Mouse (Mus musculus): ENCODE data around the gene Igfbp7. TPM values are rescaled to one million over a fixed set of nuclear protein-coding genes. Genes with fewer than 3 reads are reported as not detected.
"Not testable (repeated sequence)": the region's sequence is repeated elsewhere in the genome, so short reads cannot be mapped to it uniquely, and the experiment has no call there.

Gene Igfbp7
- polyA plus RNA-seq, 1 experiment from 2014 or later, result 10.4 TPM

GRCm38 (mm10) chr5:77430471-77430870 lies 22.6 kb upstream of the Igfbp7 start:
- no peaks in the 10 kb centered on the region for H3K36me3 ChIP-seq
- H3K4me1 ChIP-seq, result no peaks in the 10 kb centered on the region
- no peak for DNase-seq (ENCODE audit: low spot score)
- no peaks in the 10 kb centered on the region for H3K27me3 ChIP-seq (ENCODE audit: low read depth, poor library complexity, severe bottlenecking)
- no peaks in the 10 kb centered on the region for H3K9me3 ChIP-seq (replicated peaks)
- no peak overlapping the region for H3K4me3 ChIP-seq
- no peak overlapping the region for H3K27ac ChIP-seq (replicated peaks)
- 90% methylated on average over 11 of the region's 11 CpGs for WGBS

- no peaks in the 10 kb centered on the region for H3K4me1 ChIP-seq
- 95% methylated on average over 4 of the region's 4 CpGs for WGBS
- no peaks in the 10 kb centered on the region for H3K9me3 ChIP-seq (replicated peaks)
- no peak overlapping the region for H3K4me3 ChIP-seq
- no peak overlapping the region for H3K27ac ChIP-seq (replicated peaks)
- no peaks in the 10 kb centered on the region for H3K36me3 ChIP-seq
- H3K27me3 ChIP-seq (ENCODE audit: low read depth, poor library complexity, severe bottlenecking), result no peaks in the 10 kb centered on the region
- DNase-seq (ENCODE audit: low spot score), result no peak
These were observed 22.2 kb upstream of the Igfbp7 start for GRCm38 (mm10) chr5:77430049-77430448.

GRCm38 (mm10) chr5:77428526-77428925 lies 20.7 kb upstream of the Igfbp7 start:
- no peaks in the 10 kb centered on the region for H3K27me3 ChIP-seq (ENCODE audit: low read depth, poor library complexity, severe bottlenecking)
- H3K9me3 ChIP-seq (replicated peaks), result no peaks in the 10 kb centered on the region
- no peak overlapping the region for H3K27ac ChIP-seq (replicated peaks)
- 85% methylated on average over 4 of the region's 4 CpGs for WGBS
- H3K36me3 ChIP-seq, result no peaks in the 10 kb centered on the region
- H3K4me3 ChIP-seq, result no peak overlapping the region
- no peak for DNase-seq (ENCODE audit: low spot score)
- H3K4me1 ChIP-seq, result no peaks in the 10 kb centered on the region

GRCm38 (mm10) chr5:77427986-77428385 lies 20.1 kb upstream of the Igfbp7 start:
- Histone ChIP-seq H3K9me3 (replicated peaks) (0 out of 2 replicates have a peak, but pooled peaks cover under 1% of the 10 kb centered on the region), H3K27ac (replicated peaks) (no peak overlapping the region), H3K27me3 (ENCODE audit: low read depth, poor library complexity, severe bottlenecking) (no peaks in the 10 kb centered on the region), H3K36me3 (no peaks in the 10 kb centered on the region), H3K4me1 (no peaks in the 10 kb centered on the region), H3K4me3 (no peak overlapping the region)
- no peak for DNase-seq (ENCODE audit: low spot score)
- 93% methylated on average over 5 of the region's 5 CpGs for WGBS

DNA sequence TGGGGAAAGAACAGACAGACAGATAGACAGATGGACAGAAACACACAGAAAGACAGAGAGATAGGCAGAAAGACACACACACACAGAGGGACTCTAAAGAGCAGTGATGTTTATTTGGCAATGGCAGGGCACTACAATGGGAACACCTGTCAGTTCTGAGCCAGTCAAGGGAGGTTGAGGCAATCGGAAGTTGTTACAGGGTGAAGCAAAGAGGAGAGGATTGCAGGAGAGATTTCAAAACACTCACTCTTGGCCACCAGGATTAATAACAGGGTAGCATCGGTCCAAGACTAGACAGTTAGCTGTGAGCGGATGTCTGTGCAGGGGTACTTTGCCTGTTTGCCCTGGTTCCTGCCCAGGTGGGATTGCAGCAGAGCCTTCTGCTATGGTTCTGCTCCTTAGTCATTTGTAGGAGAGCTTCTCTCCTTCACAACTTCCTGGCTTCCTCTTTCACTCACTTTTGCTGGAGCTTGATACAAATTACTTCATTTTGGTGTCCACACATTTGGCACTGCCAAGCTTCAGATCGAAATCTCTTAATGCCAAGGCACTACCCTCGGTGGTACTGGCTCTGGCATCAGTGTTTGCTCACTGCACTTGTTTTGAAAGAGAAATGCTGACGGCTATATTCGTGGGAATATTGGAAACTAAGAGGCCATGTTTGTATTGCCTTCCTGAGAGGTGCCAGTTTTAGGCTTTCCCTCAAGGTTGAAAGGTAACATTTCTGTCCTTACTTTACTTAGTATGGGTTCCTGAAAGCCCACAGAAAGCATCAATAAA lies 18.1 kb upstream of the Igfbp7 start:
- 79% methylated on average over 7 of the region's 7 CpGs for WGBS
- no peaks in the 10 kb centered on the region for H3K36me3 ChIP-seq
- no peak overlapping the region for H3K4me3 ChIP-seq
- no peak overlapping the region for H3K27ac ChIP-seq (replicated peaks)
- H3K4me1 ChIP-seq, result no peaks in the 10 kb centered on the region
- H3K9me3 ChIP-seq (replicated peaks), result peaks cover 9% of the 10 kb centered on the region
- H3K27me3 ChIP-seq (ENCODE audit: low read depth, poor library complexity, severe bottlenecking), result no peaks in the 10 kb centered on the region
- DNase-seq (ENCODE audit: low spot score), result no peak

DNA sequence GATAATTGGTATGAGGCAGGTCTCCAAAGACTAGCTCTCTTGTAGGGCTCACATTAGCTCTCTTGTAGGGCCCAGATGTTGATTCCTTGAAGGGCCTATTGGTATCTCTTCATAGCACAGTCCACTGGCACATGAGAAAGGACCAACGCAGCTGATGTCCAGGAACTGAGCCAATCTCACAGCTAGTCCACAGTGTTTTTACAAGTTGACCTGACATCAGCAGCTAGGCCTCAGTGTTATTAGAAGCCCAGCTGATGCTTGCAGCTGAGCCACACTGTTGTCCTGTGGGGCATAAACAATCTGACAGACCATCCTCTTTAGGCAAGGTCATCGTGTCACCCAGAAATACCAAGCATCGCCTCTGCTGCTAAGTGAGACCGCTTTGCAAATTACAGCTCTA lies 11.7 kb upstream of the Igfbp7 start:
- WGBS, result 70% methylated on average over 4 of the region's 4 CpGs
- DNase-seq (ENCODE audit: low spot score); H3K36me3 ChIP-seq: not testable (repeated sequence)

DNA sequence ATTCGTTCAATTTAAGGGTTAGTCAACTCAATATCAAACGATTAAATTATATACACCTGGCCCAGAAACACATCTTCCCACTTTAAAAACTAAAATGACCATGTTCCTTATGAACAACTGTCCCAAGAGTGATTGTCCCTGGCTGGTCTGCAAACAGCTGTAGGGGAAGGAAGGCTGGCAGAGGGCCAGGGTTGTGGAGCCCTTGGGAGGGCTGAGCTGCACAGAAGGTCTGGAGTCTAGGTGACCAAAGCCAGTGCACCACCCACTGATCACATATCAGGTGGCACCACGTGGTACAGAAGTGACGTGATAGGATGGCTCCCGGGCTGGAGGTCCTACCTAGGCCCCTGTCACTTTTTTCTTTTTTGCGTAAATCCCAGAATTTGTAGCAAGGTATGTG lies 8.2 kb upstream of the Igfbp7 start:
- no peak overlapping the region for H3K27ac ChIP-seq (replicated peaks)
- peaks cover 3% of the 10 kb centered on the region for H3K9me3 ChIP-seq (replicated peaks)
- no peak overlapping the region for H3K4me3 ChIP-seq
- H3K4me1 ChIP-seq, result no peaks in the 10 kb centered on the region
- no peaks in the 10 kb centered on the region for H3K27me3 ChIP-seq (ENCODE audit: low read depth, poor library complexity, severe bottlenecking)
- 83% methylated on average over 6 of the region's 6 CpGs for WGBS
- H3K36me3 ChIP-seq, result no peaks in the 10 kb centered on the region
- DNase-seq (ENCODE audit: low spot score), result no peak

More for the DNA sequence above, 11.7 kb upstream of the Igfbp7 start:
- H3K9me3 ChIP-seq (replicated peaks), result peaks cover 11% of the 10 kb centered on the region
- H3K4me1 ChIP-seq; H3K27ac ChIP-seq (replicated peaks); H3K4me3 ChIP-seq; H3K27me3 ChIP-seq (ENCODE audit: low read depth, poor library complexity, severe bottlenecking): not testable (repeated sequence)

- H3K4me3 ChIP-seq, result no peak overlapping the region
- 95% methylated on average over 6 of the region's 6 CpGs for WGBS
- H3K4me1 ChIP-seq, result peaks cover 11% of the 10 kb centered on the region
- no peaks in the 10 kb centered on the region for H3K9me3 ChIP-seq (replicated peaks)
- H3K27ac ChIP-seq (replicated peaks), result no peak overlapping the region
- H3K36me3 ChIP-seq, result no peaks in the 10 kb centered on the region
- peaks cover 51% of the 10 kb centered on the region for H3K27me3 ChIP-seq (ENCODE audit: low read depth, poor library complexity, severe bottlenecking)
- DNase-seq (ENCODE audit: low spot score), result no peak
These were observed 689 bp upstream of the Igfbp7 start for GRCm38 (mm10) chr5:77408530-77408929.

GRCm38 (mm10) chr5:77406371-77406871 lies 1.4 kb downstream of the Igfbp7 start:
- WGBS, result 59% methylated on average over 5 of the region's 5 CpGs

GRCm38 (mm10) chr5:77405455-77406057 lies 2.3 kb downstream of the Igfbp7 start:
- no peaks in the 10 kb centered on the region for H3K9me3 ChIP-seq (replicated peaks)
- no peak for DNase-seq (ENCODE audit: low spot score)
- H3K36me3 ChIP-seq, result no peaks in the 10 kb centered on the region
- H3K4me3 ChIP-seq, result no peak overlapping the region
- 75% methylated on average over 5 of the region's 5 CpGs for WGBS
- peaks cover 55% of the 10 kb centered on the region for H3K27me3 ChIP-seq (ENCODE audit: low read depth, poor library complexity, severe bottlenecking)
- H3K27ac ChIP-seq (replicated peaks), result no peak overlapping the region
- H3K4me1 ChIP-seq, result peaks cover 11% of the 10 kb centered on the region

More at GRCm38 (mm10) chr5:77406371-77406871, 1.4 kb downstream of the Igfbp7 start:
- Histone ChIP-seq H3K27me3 (ENCODE audit: low read depth, poor library complexity, severe bottlenecking) (peaks cover 55% of the 10 kb centered on the region), H3K4me3 (no peak overlapping the region), H3K9me3 (replicated peaks) (no peaks in the 10 kb centered on the region), H3K4me1 (peaks cover 11% of the 10 kb centered on the region), H3K27ac (replicated peaks) (no peak overlapping the region), H3K36me3 (no peaks in the 10 kb centered on the region)
- DNase-seq (ENCODE audit: low spot score), result no peak

GRCm38 (mm10) chr5:77404941-77405340 lies 2.9 kb downstream of the Igfbp7 start:
- Histone ChIP-seq H3K9me3 (replicated peaks) (no peaks in the 10 kb centered on the region), H3K4me3 (no peak overlapping the region), H3K36me3 (no peaks in the 10 kb centered on the region), H3K27ac (replicated peaks) (no peak overlapping the region), H3K27me3 (ENCODE audit: low read depth, poor library complexity, severe bottlenecking) (peaks cover 55% of the 10 kb centered on the region), H3K4me1 (peaks cover 13% of the 10 kb centered on the region)
- WGBS, result 79% methylated on average over 10 of the region's 10 CpGs
- DNase-seq (ENCODE audit: low spot score), result no peak

GRCm38 (mm10) chr5:77402901-77403300 lies 4.9 kb downstream of the Igfbp7 start:
- Histone ChIP-seq H3K4me1 (peaks cover 25% of the 10 kb centered on the region), H3K36me3 (no peaks in the 10 kb centered on the region), H3K27ac (replicated peaks) (no peak overlapping the region), H3K27me3 (ENCODE audit: low read depth, poor library complexity, severe bottlenecking) (peaks cover 44% of the 10 kb centered on the region), H3K9me3 (replicated peaks) (no peaks in the 10 kb centered on the region), H3K4me3 (no peak overlapping the region)
- 92% methylated on average over 5 of the region's 5 CpGs for WGBS
- DNase-seq (ENCODE audit: low spot score), result no peak

GRCm38 (mm10) chr5:77402137-77402536 lies 5.7 kb downstream of the Igfbp7 start:
- 76% methylated on average over 5 of the region's 5 CpGs for WGBS
- no peaks in the 10 kb centered on the region for H3K9me3 ChIP-seq (replicated peaks)
- H3K27me3 ChIP-seq (ENCODE audit: low read depth, poor library complexity, severe bottlenecking), result peaks cover 36% of the 10 kb centered on the region
- no peak for DNase-seq (ENCODE audit: low spot score)
- H3K36me3 ChIP-seq, result no peaks in the 10 kb centered on the region
- peaks cover 25% of the 10 kb centered on the region for H3K4me1 ChIP-seq
- H3K4me3 ChIP-seq, result no peak overlapping the region
- no peak overlapping the region for H3K27ac ChIP-seq (replicated peaks)
